In genomic region chr7:137313183-137313903, GRCm38 (mm10) we compare ENCODE assay signal across 8 mouse cellular contexts. TPM values are rescaled to one million over a fixed set of nuclear protein-coding genes. Genes with fewer than 3 reads are reported as not detected.
DNase-seq lines count a peak whose midpoint lies in the region; ATAC-seq and TF ChIP-seq lines count a peak whose summit lies in the region.

No protein-coding gene starts in this region.

- H3K27ac ChIP-seq in lung, embryonic 14.5 days (ENCODE audit: low read depth): 0 out of 2 replicates have a peak overlapping the region, but pooled peaks have one; percentile 30
- H3K27ac ChIP-seq in brown adipose tissue, adult 24 weeks (replicated peaks; ENCODE audit: low read depth, low read length): peak overlapping the region; percentile 91
- H3K27ac ChIP-seq in heart, embryonic 15.5 days: peak overlapping the region; percentile 53
- H3K27ac ChIP-seq in liver, embryonic 12.5 days: no peak overlapping the region
- H3K27ac ChIP-seq in stomach, embryonic 15.5 days: 0 out of 2 replicates have a peak overlapping the region, but pooled peaks have one; percentile 46
- H3K27ac ChIP-seq in cerebellum, adult 2 months (ENCODE audit: insufficient read depth, low read length): no peak overlapping the region

- DNase-seq in lung, embryonic 14.5 days: peak; percentile 57
- no peak for DNase-seq in lung, adult 18-20 months
- no peak for DNase-seq in cerebellum, adult 2 months
- no peak for DNase-seq in thymus, postnatal 36 days

- H3K36me3 ChIP-seq in lung, embryonic 14.5 days (ENCODE audit: insufficient read depth): no peaks in the 10 kb centered on the region
- no peaks in the 10 kb centered on the region for H3K36me3 ChIP-seq in heart, embryonic 15.5 days
- no peaks in the 10 kb centered on the region for H3K36me3 ChIP-seq in liver, embryonic 12.5 days
- no peaks in the 10 kb centered on the region for H3K36me3 ChIP-seq in stomach, embryonic 15.5 days

- peak overlapping the region; percentile 52 for H3K4me3 ChIP-seq in lung, embryonic 14.5 days (ENCODE audit: low read depth, low read length)
- H3K4me3 ChIP-seq in brown adipose tissue, adult 24 weeks (ENCODE audit: insufficient read depth, low read depth, low read length): peak overlapping the region; percentile 99
- H3K4me3 ChIP-seq in heart, embryonic 15.5 days: peak overlapping the region; percentile 60
- H3K4me3 ChIP-seq in liver, embryonic 12.5 days: peak overlapping the region; percentile 56
- H3K4me3 ChIP-seq in stomach, embryonic 15.5 days (replicated peaks): peak overlapping the region; percentile 54
- no peak overlapping the region for H3K4me3 ChIP-seq in cerebellum, adult 2 months (replicated peaks; ENCODE audit: insufficient read depth, low read depth, low read length)

- WGBS in lung, embryonic 14.5 days: under 1% methylated on average over 67 of the region's 79 CpGs
- under 1% methylated on average over 79 of the region's 79 CpGs for WGBS in heart, embryonic 15.5 days
- under 1% methylated on average over 70 of the region's 79 CpGs for WGBS in liver, embryonic 12.5 days (ENCODE audit: insufficient replicate concordance)
- WGBS in stomach, embryonic 15.5 days: under 1% methylated on average over 71 of the region's 79 CpGs
- under 1% methylated on average over 78 of the region's 79 CpGs for WGBS in cerebellum, adult 2 months

- no peaks in the 10 kb centered on the region for H3K4me1 ChIP-seq in lung, embryonic 14.5 days (ENCODE audit: insufficient read depth)
- H3K4me1 ChIP-seq in brown adipose tissue, adult 24 weeks (ENCODE audit: control insufficient read depth, insufficient read depth, insufficient read length, low read length): peaks cover 7% of the 10 kb centered on the region
- H3K4me1 ChIP-seq in heart, embryonic 15.5 days (replicated peaks): peaks cover 64% of the 10 kb centered on the region
- peaks cover 24% of the 10 kb centered on the region for H3K4me1 ChIP-seq in liver, embryonic 12.5 days
- peaks cover 45% of the 10 kb centered on the region for H3K4me1 ChIP-seq in stomach, embryonic 15.5 days
- H3K4me1 ChIP-seq in cerebellum, adult 2 months (ENCODE audit: control insufficient read depth, insufficient read depth, low read length): peaks cover 5% of the 10 kb centered on the region; the same call in 1 of the 2 replicates

- no peaks in the 10 kb centered on the region for H3K9me3 ChIP-seq in lung, embryonic 14.5 days (ENCODE audit: low read depth, low read length)
- no peaks in the 10 kb centered on the region for H3K9me3 ChIP-seq in heart, embryonic 15.5 days (replicated peaks)
- no peaks in the 10 kb centered on the region for H3K9me3 ChIP-seq in liver, embryonic 12.5 days (replicated peaks)
- H3K9me3 ChIP-seq in stomach, embryonic 15.5 days: no peaks in the 10 kb centered on the region

- peak overlapping the region; percentile 51 for H3K9ac ChIP-seq in lung, embryonic 14.5 days
- peak overlapping the region; percentile 55 for H3K9ac ChIP-seq in heart, embryonic 15.5 days
- no peak overlapping the region for H3K9ac ChIP-seq in liver, embryonic 12.5 days
- H3K9ac ChIP-seq in stomach, embryonic 15.5 days: peak overlapping the region; percentile 33

- no peak for TF ChIP-seq CTCF in lung, embryonic 14.5 days (IDR thresholded peaks at IDR 0.05; ENCODE audit: low read depth)
- TF ChIP-seq CTCF in cerebellum, adult 2 months (IDR thresholded peaks at IDR 0.05; ENCODE audit: borderline replicate concordance, insufficient read depth, low read depth, low read length): no peak

- TF ChIP-seq POLR2A in cerebellum, adult 2 months (IDR thresholded peaks at IDR 0.05; ENCODE audit: borderline replicate concordance, insufficient read depth, low read length): no peak

- peaks cover 96% of the 10 kb centered on the region for H3K27me3 ChIP-seq in lung, embryonic 14.5 days (ENCODE audit: insufficient read depth, low read length)
- peaks cover 88% of the 10 kb centered on the region for H3K27me3 ChIP-seq in heart, embryonic 15.5 days
- H3K27me3 ChIP-seq in liver, embryonic 12.5 days (replicated peaks): peaks cover 100% of the 10 kb centered on the region
- peaks cover 88% of the 10 kb centered on the region for H3K27me3 ChIP-seq in stomach, embryonic 15.5 days (replicated peaks)
- H3K27me3 ChIP-seq in cerebellum, adult 2 months (ENCODE audit: control insufficient read depth, insufficient read depth, low read length): peaks cover 36% of the 10 kb centered on the region; the same call in 1 of the 2 replicates

- peak overlapping the region; percentile 97 for H3K4me2 ChIP-seq in lung, embryonic 14.5 days
- H3K4me2 ChIP-seq in heart, embryonic 15.5 days: peak overlapping the region; percentile 90
- H3K4me2 ChIP-seq in liver, embryonic 12.5 days: peak overlapping the region; percentile 78
- H3K4me2 ChIP-seq in stomach, embryonic 15.5 days: peak overlapping the region; percentile 95

- 0 out of 2 replicates have a peak, but pooled peaks have one; percentile 10 for ATAC-seq in lung, embryonic 14.5 days (ENCODE audit: insufficient read depth)
- no peak for ATAC-seq in heart, embryonic 15.5 days (replicated peaks; ENCODE audit: insufficient number of reproducible peaks, insufficient read depth, low FRiP score, low read depth)
- ATAC-seq in liver, embryonic 12.5 days: no peak
- no peak for ATAC-seq in stomach, embryonic 15.5 days (ENCODE audit: insufficient read depth, low FRiP score, low read depth)

RNA-seq across cellular contexts. Expression of gene Ebf3, which starts 0.9 kb away (rescaled TPM):
- 0.09 and 0.14 TPM in 2 replicates for polyA plus RNA-seq in lung, embryonic 14.5 days (2014; fragmentation: Nextera tagmentation; extraction: Ambion mirVana)
- 28.5 and 35.3 TPM in 2 replicates for polyA plus RNA-seq in brown adipose tissue, adult 24 weeks (2012; ENCODE audit: insufficient read depth, insufficient read length, missing spikeins)
- polyA plus RNA-seq in heart, embryonic 15.5 days (2015; fragmentation: Nextera tagmentation; extraction: Ambion mirVana): 1.2 and 1.3 TPM in 2 replicates
- polyA plus RNA-seq in liver, embryonic 12.5 days (2016; fragmentation: Nextera tagmentation; extraction: Ambion mirVana): 0.07 and 0.10 TPM in 2 replicates
- 1.5 TPM in 2 replicates for polyA plus RNA-seq in stomach, embryonic 15.5 days (2015; fragmentation: Nextera tagmentation; extraction: Ambion mirVana)
- 9.1 and 9.4 TPM in 2 replicates for polyA plus RNA-seq in cerebellum, adult 2 months (2012; rRNA removed)

Comparison
In these comparisons a context has a peak if more than half of its experiments do, and no peak if none do; other contexts are left out.
1. H3K27ac ChIP-seq: peak in lung, embryonic 14.5 days (single experiment), brown adipose tissue, adult 24 weeks (single experiment), heart, embryonic 15.5 days (single experiment) and stomach, embryonic 15.5 days (single experiment); none in liver, embryonic 12.5 days (single experiment) and cerebellum, adult 2 months (single experiment).
2. Peak in every context shown above with its lines, with median percentiles within 50 percentile points of each other: H3K4me2 ChIP-seq.